Mouse (Mus musculus) spleen, adult 18-20 months (tissue): ENCODE measurements around the gene Olfr1058.
"Not testable (repeated sequence)": the region's sequence is repeated elsewhere in the genome, so short reads cannot be mapped to it uniquely, and the experiment has no call there.

Experiments used
- DNase-seq, 2 experiments: peaks; one replicate each; pipeline ENCODE4 v3.0.0; 2022; ENCODE audit warnings: mixed read lengths in 2 of 2

Gene Olfr1058

DNA sequence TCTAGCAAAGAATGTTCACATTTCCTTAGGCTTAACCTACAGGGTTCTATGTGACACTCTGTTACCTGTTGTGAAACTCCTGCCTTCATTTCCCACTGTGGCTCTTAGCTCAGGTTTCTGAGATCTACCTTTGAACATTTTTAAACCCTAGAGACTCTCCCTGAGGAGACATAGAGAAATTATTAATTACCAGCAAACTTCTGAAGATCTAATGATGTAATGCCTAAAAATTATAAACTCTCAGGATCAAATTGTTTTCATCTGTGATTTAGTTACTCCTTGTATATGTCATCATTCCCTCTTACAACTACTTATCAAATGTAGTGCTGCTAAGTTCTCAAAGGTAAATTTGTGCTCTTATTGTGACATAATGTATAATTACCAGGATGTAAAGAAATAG, at the start of gene Olfr1058:
Olfr1058 (minus strand) TSS at position 101 of the 400 bp plus-strand sequence.
- DNase-seq, result not testable (repeated sequence)

DNA sequence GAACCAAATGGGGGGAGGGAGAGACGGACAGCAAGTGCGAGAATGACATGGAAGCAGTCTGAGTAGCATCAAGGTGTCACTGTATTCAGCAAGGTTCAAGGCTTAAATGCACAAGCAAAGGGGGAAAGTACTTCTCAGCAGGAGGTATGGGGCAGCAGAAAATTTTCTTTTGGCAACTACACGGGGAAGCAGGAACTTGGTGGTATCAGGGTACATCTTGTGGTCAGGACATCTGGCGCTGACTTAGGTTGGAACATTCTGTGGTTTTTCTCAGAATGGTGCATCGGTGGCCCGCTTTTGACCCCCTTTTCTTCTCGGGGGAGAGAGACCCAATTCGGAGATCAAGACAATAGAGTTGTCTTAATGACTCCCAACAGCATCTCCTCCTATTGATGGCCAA, 40.1 kb upstream of the Olfr1058 start:
- DNase-seq, result not testable (repeated sequence)

DNA sequence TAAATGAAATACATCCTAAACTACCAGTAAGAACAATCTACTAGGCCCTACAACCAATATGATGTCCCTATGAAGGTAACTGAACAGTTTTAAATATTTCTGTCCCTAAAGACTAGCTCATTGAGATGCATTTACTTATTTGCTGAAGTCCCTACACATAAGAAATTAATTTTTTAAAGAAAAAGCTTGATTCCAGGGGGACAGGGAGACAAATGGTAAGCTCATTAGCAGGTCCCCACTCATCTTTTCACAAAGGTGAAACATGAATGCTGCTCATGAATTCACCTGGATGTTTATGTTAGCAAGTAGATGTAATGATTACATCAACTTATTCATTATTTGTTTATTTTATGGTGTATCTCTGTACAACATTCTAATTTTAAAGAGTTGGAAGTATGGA, 38.3 kb upstream of the Olfr1058 start, which contains the start of gene Olfr1062:
Olfr1062 (minus strand) TSS at position 101 of the 400 bp plus-strand sequence.
- DNase-seq, result not testable (repeated sequence)

DNA sequence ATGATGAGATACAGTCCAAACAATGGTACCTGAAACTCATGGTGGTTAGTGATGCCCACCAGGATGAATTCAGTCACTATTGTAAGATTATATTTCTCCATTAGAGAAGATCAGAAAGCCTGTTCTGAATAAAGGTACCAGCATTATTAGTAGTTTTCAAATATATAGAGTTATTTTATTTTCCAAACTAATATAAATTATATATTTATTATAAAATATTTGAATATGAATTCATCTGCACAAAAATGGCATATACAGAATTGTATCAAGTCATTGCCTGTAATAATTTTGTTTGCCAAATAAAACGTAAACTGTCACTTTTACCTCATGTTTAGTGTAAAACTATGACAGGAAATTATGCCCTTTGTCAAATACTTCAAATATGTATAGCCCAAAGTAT, 25.6 kb upstream of the Olfr1058 start, which contains the start of gene Olfr1061:
Olfr1061 (minus strand) TSS at position 101 of the 400 bp plus-strand sequence.
- DNase-seq, result no peak

DNA sequence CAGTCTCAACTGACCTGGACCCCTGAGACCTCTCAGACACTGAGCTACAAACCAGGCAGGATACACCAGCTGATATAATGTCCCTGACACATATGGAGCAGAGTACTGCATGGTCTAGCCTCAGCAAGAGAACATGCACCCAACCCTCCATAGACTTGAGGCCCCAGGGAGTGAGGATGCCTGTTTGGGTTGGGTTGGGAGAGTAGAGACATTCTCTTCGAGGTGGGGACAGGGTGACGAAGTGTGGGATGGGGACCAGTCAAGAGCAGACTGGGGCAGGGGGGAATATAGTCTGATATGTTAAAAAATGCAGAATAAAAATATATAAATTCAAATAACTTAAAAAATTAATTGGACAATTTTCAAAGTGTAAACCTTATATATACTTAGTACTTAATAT, 6.8 kb upstream of the Olfr1058 start:
- no peak for DNase-seq

DNA sequence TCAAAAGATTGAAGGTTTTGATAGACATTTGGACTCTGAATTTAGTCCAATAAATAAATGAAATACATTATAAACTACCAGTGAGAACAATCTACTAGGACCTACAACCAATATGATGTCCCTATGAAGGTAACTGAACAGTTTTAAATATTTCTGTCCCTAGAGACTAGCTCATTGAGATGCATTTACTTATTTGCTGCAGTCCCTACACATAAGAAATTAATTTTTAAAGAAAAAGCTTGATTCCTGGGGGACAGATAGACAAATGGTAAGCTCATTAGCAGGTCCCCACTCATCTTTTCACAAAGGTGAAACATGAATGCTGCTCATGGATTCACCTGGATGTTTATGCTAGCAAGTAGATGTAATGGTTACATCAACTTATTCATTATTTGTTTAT, 10.1 kb downstream of the Olfr1058 start, which contains the start of gene Olfr1057:
Olfr1057 (minus strand) TSS at position 101 of the 400 bp plus-strand sequence.
- DNase-seq, result no peak

DNA sequence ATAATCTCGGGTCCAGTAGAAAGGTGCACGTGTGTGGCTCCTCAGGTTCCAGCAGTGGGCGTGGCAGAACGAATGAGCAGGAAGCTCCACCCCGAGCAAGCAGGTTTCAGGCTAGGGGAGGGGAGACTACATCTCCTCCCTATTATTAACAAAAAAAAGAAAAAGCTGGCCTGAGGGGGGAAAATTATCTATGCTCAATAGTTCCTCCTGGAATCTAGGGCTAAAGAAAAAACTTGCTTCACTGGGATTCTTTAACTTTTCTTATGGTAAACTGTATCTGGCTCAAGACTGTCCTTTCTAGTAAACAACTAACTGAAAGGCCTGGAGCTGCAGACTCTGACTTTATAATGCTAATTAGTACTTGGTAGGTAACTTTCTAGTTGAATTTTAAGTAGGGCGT, 22.0 kb downstream of the Olfr1058 start:
- not testable (repeated sequence) for DNase-seq

DNA sequence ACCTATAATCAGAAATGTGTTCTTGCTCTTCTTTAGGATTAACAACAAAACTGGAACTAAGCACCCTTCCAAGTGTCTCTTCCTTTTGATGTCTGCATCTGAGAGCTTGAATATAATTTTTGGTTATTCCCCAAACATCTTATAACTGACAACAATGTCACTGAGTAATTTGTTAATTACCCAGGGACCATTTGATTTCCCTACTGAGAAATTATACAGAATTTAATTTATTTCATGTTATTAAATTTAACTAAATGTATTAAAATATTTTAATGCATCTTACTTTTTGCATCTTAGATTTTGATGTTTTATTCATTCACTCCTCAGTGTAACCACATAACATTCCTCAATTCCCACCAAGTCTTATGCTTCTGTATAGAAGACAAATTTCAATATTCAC, 26.0 kb downstream of the Olfr1058 start, which contains the start of gene Olfr1056:
Olfr1056 (minus strand) TSS at position 101 of the 400 bp plus-strand sequence.
- DNase-seq, result no peak

DNA sequence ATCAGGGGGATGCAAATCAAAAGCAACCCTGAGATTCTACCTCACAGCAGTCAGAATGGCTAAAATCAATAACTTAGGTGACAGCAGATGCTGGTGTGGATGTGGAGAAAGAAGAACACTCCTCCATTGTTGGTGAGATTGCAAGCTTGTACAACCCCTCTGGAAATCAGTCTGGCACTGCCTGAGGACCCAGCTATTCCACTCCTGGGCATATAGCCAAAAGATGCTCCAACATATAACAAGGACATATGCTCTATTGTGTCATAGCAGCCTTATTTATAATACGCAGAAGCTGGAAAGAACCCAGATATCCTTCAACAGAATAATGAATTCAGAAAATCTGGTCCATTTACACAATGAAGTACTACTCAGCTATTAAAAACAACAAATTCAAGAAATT, 36.6 kb downstream of the Olfr1058 start:
- not testable (repeated sequence) for DNase-seq

DNA sequence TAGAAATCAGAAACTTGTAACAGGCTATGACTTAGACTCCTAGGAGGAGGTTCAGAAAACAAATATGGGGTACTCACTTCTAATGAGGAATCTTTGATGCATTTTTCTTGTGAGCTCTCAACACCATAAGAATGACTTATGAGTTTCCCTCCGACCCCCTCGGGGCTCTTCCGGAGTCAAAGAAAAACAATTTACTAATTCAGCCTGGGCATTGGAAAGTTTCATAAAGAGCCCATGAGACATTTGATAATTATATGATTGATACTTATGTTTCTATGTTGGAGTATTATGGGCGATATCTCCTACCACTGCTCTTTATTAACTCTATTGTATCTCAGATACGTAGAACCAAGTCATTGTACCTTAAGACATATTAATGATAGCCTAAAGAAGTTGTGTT, 38.2 kb downstream of the Olfr1058 start, which contains the start of gene Olfr1055:
Olfr1055 (minus strand) TSS at position 101 of the 400 bp plus-strand sequence.
- DNase-seq, result no peak

DNA sequence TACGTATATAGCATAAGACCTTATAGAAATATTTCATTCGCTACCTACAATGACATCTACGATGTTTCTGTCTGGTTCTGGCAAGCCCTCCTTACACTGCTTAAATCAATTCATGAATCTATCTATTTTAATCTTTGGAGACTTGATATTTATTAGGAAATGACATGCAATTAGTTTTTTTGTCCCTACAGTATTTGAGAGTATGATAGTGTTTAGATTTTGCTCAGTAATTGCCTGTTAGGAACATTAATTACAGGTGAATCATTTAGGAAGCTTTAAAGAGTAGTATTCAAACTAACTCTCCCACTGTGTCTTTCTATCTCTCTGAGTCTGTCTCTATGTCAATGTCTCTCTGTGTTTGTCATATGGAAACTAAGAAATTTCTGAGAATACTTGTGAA, 53.0 kb downstream of the Olfr1058 start, which contains the start of gene Olfr1054:
Olfr1054 (minus strand) TSS at position 101 of the 400 bp plus-strand sequence.
- no peak for DNase-seq
